Mouse (Mus musculus): ENCODE results near the gene Inpp5b. TPM values are rescaled to one million over a fixed set of nuclear protein-coding genes. Genes with fewer than 3 reads are reported as not detected.

Inpp5b gene
- polyA plus RNA-seq, 1 experiment from 2014 or later, result 30.9 TPM

GRCm38 (mm10) chr4:124747851-124748250 is 6.2 kb downstream of the Inpp5b start:
- H3K36me3 ChIP-seq, result peaks cover 18% of the 10 kb centered on the region
- no peak for ATAC-seq (ENCODE audit: insufficient number of reproducible peaks, low FRiP score, low TSS enrichment, low read depth)
- H3K9ac ChIP-seq, result no peak overlapping the region
- WGBS, result 55% methylated on average over 4 of the region's 4 CpGs
- no peak overlapping the region for H3K4me2 ChIP-seq (replicated peaks)
- no peaks in the 10 kb centered on the region for H3K9me3 ChIP-seq (replicated peaks)
- H3K27ac ChIP-seq (replicated peaks), result no peak overlapping the region
- no peak overlapping the region for H3K4me3 ChIP-seq (replicated peaks)
- no peaks in the 10 kb centered on the region for H3K27me3 ChIP-seq
- peaks cover 12% of the 10 kb centered on the region for H3K4me1 ChIP-seq

- H3K27me3 ChIP-seq, result no peaks in the 10 kb centered on the region
- H3K4me3 ChIP-seq (replicated peaks), result peak overlapping the region; percentile 82
- under 1% methylated on average over 75 of the region's 75 CpGs for WGBS
- peak overlapping the region; percentile 59 for H3K9ac ChIP-seq
- peaks cover 15% of the 10 kb centered on the region for H3K4me1 ChIP-seq
- peak overlapping the region; percentile 88 for H3K4me2 ChIP-seq (replicated peaks)
- no peak overlapping the region; the same call in 1 of the 2 replicates for H3K27ac ChIP-seq (replicated peaks)
- H3K36me3 ChIP-seq, result peaks cover 7% of the 10 kb centered on the region
- no peaks in the 10 kb centered on the region for H3K9me3 ChIP-seq (replicated peaks)
- peak; percentile 99 for ATAC-seq (ENCODE audit: insufficient number of reproducible peaks, low FRiP score, low TSS enrichment, low read depth)
Observed at GRCm38 (mm10) chr4:124751300-124752250, 9.9 kb downstream of the Inpp5b start.

- no peak overlapping the region for H3K27ac ChIP-seq (replicated peaks)
- peak overlapping the region; percentile 82 for H3K4me3 ChIP-seq (replicated peaks)
- peaks cover 15% of the 10 kb centered on the region for H3K4me1 ChIP-seq
- peak overlapping the region; percentile 59 for H3K9ac ChIP-seq
- no peak for ATAC-seq (ENCODE audit: insufficient number of reproducible peaks, low FRiP score, low TSS enrichment, low read depth)
- H3K27me3 ChIP-seq, result no peaks in the 10 kb centered on the region
- peak overlapping the region; percentile 88 for H3K4me2 ChIP-seq (replicated peaks)
- H3K36me3 ChIP-seq, result peaks cover 4% of the 10 kb centered on the region
- WGBS, result 18% methylated on average over 15 of the region's 15 CpGs
- H3K9me3 ChIP-seq (replicated peaks), result no peaks in the 10 kb centered on the region
Observed at GRCm38 (mm10) chr4:124752281-124753199, 10.9 kb downstream of the Inpp5b start.

- Histone ChIP-seq H3K27me3 (no peaks in the 10 kb centered on the region), H3K4me2 (replicated peaks) (no peak overlapping the region), H3K4me1 (peaks cover 15% of the 10 kb centered on the region), H3K36me3 (0 out of 2 replicates have a peak, but pooled peaks cover 5% of the 10 kb centered on the region), H3K9ac (no peak overlapping the region), H3K9me3 (replicated peaks) (no peaks in the 10 kb centered on the region), H3K27ac (replicated peaks) (0 out of 2 replicates have a peak overlapping the region, but pooled peaks have one; percentile 11), H3K4me3 (replicated peaks) (no peak overlapping the region)
- WGBS, result 41% methylated on average over 7 of the region's 7 CpGs
- no peak for ATAC-seq (ENCODE audit: insufficient number of reproducible peaks, low FRiP score, low TSS enrichment, low read depth)
Observed at GRCm38 (mm10) chr4:124755526-124755925, 13.9 kb downstream of the Inpp5b start.

- no peaks in the 10 kb centered on the region for H3K9me3 ChIP-seq (replicated peaks)
- 84% methylated on average over 7 of the region's 7 CpGs for WGBS
- H3K9ac ChIP-seq, result no peak overlapping the region
- H3K27me3 ChIP-seq, result no peaks in the 10 kb centered on the region
- no peak overlapping the region for H3K4me3 ChIP-seq (replicated peaks)
- 0 out of 2 replicates have a peak, but pooled peaks cover 5% of the 10 kb centered on the region for H3K36me3 ChIP-seq
- H3K4me1 ChIP-seq, result peaks cover 5% of the 10 kb centered on the region
- no peak for ATAC-seq (ENCODE audit: insufficient number of reproducible peaks, low FRiP score, low TSS enrichment, low read depth)
- no peak overlapping the region for H3K4me2 ChIP-seq (replicated peaks)
- no peak overlapping the region for H3K27ac ChIP-seq (replicated peaks)
Observed at GRCm38 (mm10) chr4:124759305-124759811, 17.7 kb downstream of the Inpp5b start.

GRCm38 (mm10) chr4:124761201-124761600 is 19.6 kb downstream of the Inpp5b start:
- no peak for ATAC-seq (ENCODE audit: insufficient number of reproducible peaks, low FRiP score, low TSS enrichment, low read depth)
- Histone ChIP-seq H3K27ac (replicated peaks) (no peak overlapping the region), H3K4me1 (no peaks in the 10 kb centered on the region), H3K4me2 (replicated peaks) (no peak overlapping the region), H3K36me3 (0 out of 2 replicates have a peak, but pooled peaks cover 5% of the 10 kb centered on the region), H3K4me3 (replicated peaks) (no peak overlapping the region), H3K27me3 (no peaks in the 10 kb centered on the region), H3K9ac (no peak overlapping the region), H3K9me3 (replicated peaks) (no peaks in the 10 kb centered on the region)
- WGBS, result 62% methylated on average over 1 of the region's 1 CpGs

GRCm38 (mm10) chr4:124762858-124763452 is 21.3 kb downstream of the Inpp5b start:
- WGBS, result 76% methylated on average over 6 of the region's 6 CpGs

GRCm38 (mm10) chr4:124765802-124766565 is 24.3 kb downstream of the Inpp5b start:
- Histone ChIP-seq H3K27ac (replicated peaks) (no peak overlapping the region), H3K4me1 (no peaks in the 10 kb centered on the region), H3K4me3 (replicated peaks) (no peak overlapping the region), H3K9me3 (replicated peaks) (no peaks in the 10 kb centered on the region), H3K27me3 (no peaks in the 10 kb centered on the region), H3K36me3 (no peaks in the 10 kb centered on the region), H3K4me2 (replicated peaks) (no peak overlapping the region), H3K9ac (no peak overlapping the region)
- no peak for ATAC-seq (ENCODE audit: insufficient number of reproducible peaks, low FRiP score, low TSS enrichment, low read depth)
- 87% methylated on average over 23 of the region's 23 CpGs for WGBS

More at GRCm38 (mm10) chr4:124762858-124763452, 21.3 kb downstream of the Inpp5b start:
- no peak for ATAC-seq (ENCODE audit: insufficient number of reproducible peaks, low FRiP score, low TSS enrichment, low read depth)
- Histone ChIP-seq H3K36me3 (0 out of 2 replicates have a peak, but pooled peaks cover 5% of the 10 kb centered on the region), H3K9ac (no peak overlapping the region), H3K4me3 (replicated peaks) (no peak overlapping the region), H3K27me3 (no peaks in the 10 kb centered on the region), H3K4me2 (replicated peaks) (no peak overlapping the region), H3K9me3 (replicated peaks) (no peaks in the 10 kb centered on the region), H3K27ac (replicated peaks) (no peak overlapping the region), H3K4me1 (no peaks in the 10 kb centered on the region)

- Histone ChIP-seq H3K9ac (no peak overlapping the region), H3K4me3 (replicated peaks) (no peak overlapping the region), H3K36me3 (no peaks in the 10 kb centered on the region), H3K27ac (replicated peaks) (no peak overlapping the region), H3K9me3 (replicated peaks) (no peaks in the 10 kb centered on the region), H3K4me1 (no peaks in the 10 kb centered on the region), H3K4me2 (replicated peaks) (no peak overlapping the region), H3K27me3 (no peaks in the 10 kb centered on the region)
- ATAC-seq (ENCODE audit: insufficient number of reproducible peaks, low FRiP score, low TSS enrichment, low read depth), result no peak
- WGBS, result 85% methylated on average over 2 of the region's 2 CpGs
Observed at GRCm38 (mm10) chr4:124766566-124766940, 24.9 kb downstream of the Inpp5b start.

- Histone ChIP-seq H3K9ac (no peak overlapping the region), H3K4me1 (no peaks in the 10 kb centered on the region), H3K4me3 (replicated peaks) (no peak overlapping the region), H3K4me2 (replicated peaks) (no peak overlapping the region), H3K36me3 (no peaks in the 10 kb centered on the region), H3K27ac (replicated peaks) (no peak overlapping the region), H3K27me3 (no peaks in the 10 kb centered on the region), H3K9me3 (replicated peaks) (no peaks in the 10 kb centered on the region)
- 82% methylated on average over 13 of the region's 13 CpGs for WGBS
- ATAC-seq (ENCODE audit: insufficient number of reproducible peaks, low FRiP score, low TSS enrichment, low read depth), result no peak
Observed at GRCm38 (mm10) chr4:124768963-124769591, 27.4 kb downstream of the Inpp5b start.

All from embryonic facial prominence, embryonic 15.5 days (tissue).